Mouse (Mus musculus) CH12.LX (cell line): ENCODE measurements around the gene Ell2. TPM values are rescaled to one million over a fixed set of nuclear protein-coding genes. Genes with fewer than 3 reads are reported as not detected.

Experiments used
- DNase-seq: peaks from one replicate; pipeline ENCODE4 v3.0.0-alpha.2; 2013; ENCODE audit errors: extremely low read depth
- H3K27ac ChIP-seq: 2 replicates; pipeline ENCODE4 v1.5.1; 2012; ENCODE audit warnings: low read depth, mild to moderate bottlenecking, control low read depth, moderate library complexity; ENCODE audit not compliant: insufficient read depth
- H3K27me3 ChIP-seq: replicated peaks from 2 replicates; pipeline ENCODE3; 2012; ENCODE audit warnings: inconsistent platforms
- H3K36me3 ChIP-seq, 2 experiments: replicated peaks in 1 of 2; 2 replicates each; pipeline versions ENCODE3 to v1.6.1; 2012; ENCODE audit warnings: inconsistent platforms in 1 of 2, low read length in 1 of 2, mild to moderate bottlenecking in 1 of 2, mixed read lengths in 1 of 2, moderate library complexity in 1 of 2; ENCODE audit not compliant: control insufficient read depth in 1 of 2, insufficient read depth in 1 of 2
- H3K4me1 ChIP-seq, 2 experiments: 2 replicates each; pipeline ENCODE4 v1.6.1; 2012; ENCODE audit warnings: inconsistent platforms in 1 of 2, moderate library complexity in 1 of 2; ENCODE audit not compliant: insufficient read depth in 2 of 2, control insufficient read depth in 1 of 2
- H3K4me2 ChIP-seq: 2 replicates; pipeline ENCODE4 v1.6.1; 2012; ENCODE audit warnings: low read depth, mild to moderate bottlenecking, control low read depth; ENCODE audit not compliant: poor library complexity, insufficient read depth, severe bottlenecking
- H3K4me3 ChIP-seq, 3 experiments: fragments of 150-350 bp in 1 of 3; sonication (generic) in 1 of 3; replicated peaks in 1 of 3; 2 replicates each; pipeline versions ENCODE3 to v1.5.1; 2011 to 2012; ENCODE audit warnings: low read depth in 2 of 3, low read length in 2 of 3, mild to moderate bottlenecking in 2 of 3, moderate library complexity in 2 of 3, control low read depth in 1 of 3, improper control_type of control experiment in 1 of 3, inconsistent platforms in 1 of 3, mixed read lengths in 1 of 3; ENCODE audit not compliant: poor library complexity in 1 of 3
- H3K79me2 ChIP-seq: replicated peaks from 2 replicates; pipeline ENCODE4 v1.6.1; 2012; ENCODE audit warnings: mild to moderate bottlenecking, moderate library complexity; ENCODE audit not compliant: control insufficient read depth, poor library complexity, insufficient read depth, severe bottlenecking; ENCODE audit errors: extremely low read depth
- H3K9ac ChIP-seq: 2 replicates; pipeline ENCODE4 v1.6.1; 2012; ENCODE audit warnings: low read depth, mild to moderate bottlenecking, control low read depth, moderate library complexity; ENCODE audit not compliant: insufficient read depth
- H3K9me3 ChIP-seq: replicated peaks from 2 replicates; pipeline ENCODE3; 2012; ENCODE audit warnings: low read length, inconsistent platforms, mixed read lengths
- BHLHE40 ChIP-seq: IDR thresholded peaks from 2 replicates; pipeline ENCODE4 v1.6.1; 2011; ENCODE audit warnings: mild to moderate bottlenecking, low read depth, low read length, improper control_type of control experiment
- E2F4 ChIP-seq: IDR thresholded peaks from 2 replicates; pipeline ENCODE4 v1.6.1; 2011; ENCODE audit warnings: low read depth, low read length, improper control_type of control experiment; ENCODE audit not compliant: insufficient replicate concordance
- ELF1 ChIP-seq: IDR thresholded peaks from 2 replicates; pipeline ENCODE4 v1.6.1; 2014; ENCODE audit warnings: low read depth, mild to moderate bottlenecking, inconsistent platforms, low read length, improper control_type of control experiment
- EP300 ChIP-seq: IDR thresholded peaks from 2 replicates; pipeline ENCODE4 v1.6.1; 2011; ENCODE audit warnings: low read length, improper control_type of control experiment
- GABPA ChIP-seq: IDR thresholded peaks from 2 replicates; pipeline ENCODE4 v1.6.1; 2012; ENCODE audit warnings: low read depth, low read length, improper control_type of control experiment, inconsistent platforms; ENCODE audit not compliant: insufficient replicate concordance
- HCFC1 ChIP-seq: IDR thresholded peaks from 2 replicates; pipeline ENCODE4 v1.6.1; 2012; ENCODE audit warnings: low read depth, mild to moderate bottlenecking, inconsistent platforms, low read length, improper control_type of control experiment
- IRF4 ChIP-seq: IDR thresholded peaks from 2 replicates; pipeline ENCODE4 v1.6.1; 2014; ENCODE audit warnings: low read depth, mild to moderate bottlenecking, inconsistent platforms, low read length, improper control_type of control experiment
- KAT2A ChIP-seq: IDR thresholded peaks from 2 replicates; pipeline ENCODE4 v1.6.1; 2012; ENCODE audit warnings: low read length, improper control_type of control experiment, inconsistent platforms; ENCODE audit not compliant: insufficient replicate concordance
- MAFK ChIP-seq: IDR thresholded peaks from 2 replicates; pipeline ENCODE4 v1.6.1; 2011; ENCODE audit warnings: low read length, improper control_type of control experiment; ENCODE audit not compliant: insufficient replicate concordance
- MAZ ChIP-seq: IDR thresholded peaks from 2 replicates; pipeline ENCODE4 v1.6.1; 2012; ENCODE audit warnings: low read depth, mild to moderate bottlenecking, inconsistent platforms, low read length, improper control_type of control experiment, moderate library complexity
- MEF2A ChIP-seq: IDR thresholded peaks from 2 replicates; pipeline ENCODE4 v1.6.1; 2014; ENCODE audit warnings: low read depth, mild to moderate bottlenecking, inconsistent platforms, low read length, improper control_type of control experiment, borderline replicate concordance
- MXI1 ChIP-seq: IDR thresholded peaks from 2 replicates; pipeline ENCODE4 v1.6.1; 2011; ENCODE audit warnings: mild to moderate bottlenecking, low read depth, low read length, improper control_type of control experiment
- MYC ChIP-seq: IDR thresholded peaks from 2 replicates; pipeline ENCODE4 v1.6.1; 2011; ENCODE audit warnings: low read depth, mild to moderate bottlenecking, improper control_type of control experiment, low read length
- NRF1 ChIP-seq: IDR thresholded peaks from 2 replicates; pipeline ENCODE4 v1.6.1; 2014; ENCODE audit warnings: low read depth, mild to moderate bottlenecking, inconsistent platforms, low read length, improper control_type of control experiment, moderate library complexity
- RAD21 ChIP-seq: IDR thresholded peaks from 2 replicates; pipeline ENCODE4 v1.6.1; 2011; ENCODE audit warnings: low read depth, mild to moderate bottlenecking, low read length, improper control_type of control experiment, moderate library complexity
- TCF12 ChIP-seq: IDR thresholded peaks from 2 replicates; pipeline ENCODE4 v1.6.1; 2014; ENCODE audit warnings: low read depth, mild to moderate bottlenecking, inconsistent platforms, low read length, improper control_type of control experiment
- UBTF ChIP-seq: IDR thresholded peaks from 2 replicates; pipeline ENCODE4 v1.6.1; 2012; ENCODE audit warnings: low read depth, mild to moderate bottlenecking, inconsistent platforms, low read length, improper control_type of control experiment, moderate library complexity
- USF2 ChIP-seq: conservative IDR thresholded peaks from 2 replicates; pipeline ENCODE4 v1.6.1; 2011; ENCODE audit warnings: low read depth, low read length, improper control_type of control experiment
- ZKSCAN1 ChIP-seq: IDR thresholded peaks from 2 replicates; pipeline ENCODE4 v1.6.1; 2012; ENCODE audit warnings: low read depth, inconsistent platforms, low read length, improper control_type of control experiment, borderline replicate concordance
- dilution Hi-C: fragments of 300-500 bp; cut with MboI; formaldehyde crosslinking; loops from 2 replicates; pipeline ENCODE4 v1.14.3; 2020; ENCODE audit warnings: low sequenced_read_pairs; ENCODE audit not compliant: extremely low pct_unique_long_range_greater_than_20kb, extremely low pct_ligation_motif_present
- in situ Hi-C: fragments of 300-500 bp; cut with MboI; formaldehyde crosslinking; loops from 3 replicates; pipeline ENCODE4 v1.14.3; 2019; ENCODE audit warnings: low sequenced_read_pairs, low pct_ligation_motif_present, low pct_unique_long_range_greater_than_20kb, mixed read lengths
- polyA plus RNA-seq: library from polyadenylated mRNA; unstranded; fragments of >175 nt; gene quantifications from 2 replicates; pipeline ENCODE4 v1.2.1, GENCODE M21; 2012; ENCODE audit warnings: low read depth; ENCODE audit not compliant: insufficient read length
- total RNA-seq, 2 experiments: library from RNA; depleted of rRNA; stranded (reverse); fragments of 300-350 nt in 1 of 2; fragments of >200 nt in 1 of 2; gene quantifications; 2 replicates each; pipeline ENCODE4 v1.2.3; 2012 to 2014

Gene Ell2
- total and polyA plus RNA-seq, 3 experiments = 44.4 to 123 (median 50.9) TPM

GRCm38 (mm10) chr13:75727932-75728331 is 21.4 kb downstream of the Ell2 start:
- Histone ChIP-seq H3K4me3 (no peak overlapping the region), H3K27ac (peak overlapping the region; percentile 41; the same call in 1 of the 2 replicates)

GRCm38 (mm10) chr13:75729834-75730233 is 23.3 kb downstream of the Ell2 start:
- H3K4me1 ChIP-seq = peaks cover 5 to 80% of the 10 kb centered on the region in 2 experiments; a peak in 3 of 4 replicates
- dilution Hi-C loops (no loop called here), in situ Hi-C loops (no loop called here)
- H3K27ac ChIP-seq = no peak overlapping the region
- H3K4me3 ChIP-seq = no peak overlapping the region
- H3K79me2 ChIP-seq = peaks cover 75% of the 10 kb centered on the region
- no peak for DNase-seq
- no peak overlapping the region for H3K9ac ChIP-seq
- no peaks in the 10 kb centered on the region for H3K9me3 ChIP-seq
- peaks cover 3 to 20% of the 10 kb centered on the region in 2 experiments for H3K36me3 ChIP-seq
- no peaks in the 10 kb centered on the region for H3K27me3 ChIP-seq
- H3K4me2 ChIP-seq = no peak overlapping the region
- no peak for TF ChIP-seq MAZ
- no peak for TF ChIP-seq NRF1
- no peak for TF ChIP-seq E2F4
- TF ChIP-seq UBTF = no peak
- no peak for TF ChIP-seq GABPA
- no peak for TF ChIP-seq ELF1
- TF ChIP-seq ZKSCAN1 = no peak
- no peak for TF ChIP-seq MAFK
- TF ChIP-seq MXI1 = no peak
- TF ChIP-seq HCFC1 = no peak

More at GRCm38 (mm10) chr13:75727932-75728331, 21.4 kb downstream of the Ell2 start:
- Histone ChIP-seq H3K9ac (no peak overlapping the region), H3K27me3 (no peaks in the 10 kb centered on the region), H3K36me3 (peaks cover 13 to 26% of the 10 kb centered on the region in 2 experiments), H3K79me2 (peaks cover 79% of the 10 kb centered on the region), H3K9me3 (no peaks in the 10 kb centered on the region), H3K4me1 (peaks cover 3 to 64% of the 10 kb centered on the region in 2 experiments), H3K4me2 (no peak overlapping the region)
- in situ Hi-C loops = no loop called here
- no peak for DNase-seq
- TF ChIP-seq EP300 (no peak), KAT2A (no peak), TCF12 (no peak), BHLHE40 (peak; percentile 13; the same call in 1 of the 2 replicates), MYC (no peak)
- dilution Hi-C loops = no loop called here

- no peak for DNase-seq
- H3K36me3 ChIP-seq = peaks cover 3 to 18% of the 10 kb centered on the region in 2 experiments
- H3K79me2 ChIP-seq = peaks cover 75% of the 10 kb centered on the region
- no peak overlapping the region for H3K27ac ChIP-seq
- in situ Hi-C loops (no loop called here), dilution Hi-C loops (no loop called here)
- no peaks in the 10 kb centered on the region for H3K9me3 ChIP-seq
- H3K27me3 ChIP-seq = no peaks in the 10 kb centered on the region
- H3K4me1 ChIP-seq = peaks cover 5 to 86% of the 10 kb centered on the region in 2 experiments; a peak in 3 of 4 replicates
- no peak overlapping the region for H3K9ac ChIP-seq
- TF ChIP-seq IRF4 (no peak), HCFC1 (no peak), MEF2A (no peak), GABPA (no peak), RAD21 (no peak), MXI1 (no peak), USF2 (no peak), ELF1 (no peak)
- TF ChIP-seq, all 38 proteins: peak for 0
- H3K4me2 ChIP-seq = no peak overlapping the region
- no peak overlapping the region for H3K4me3 ChIP-seq
Measured at GRCm38 (mm10) chr13:75730717-75731116, 24.2 kb downstream of the Ell2 start.
